Mouse (Mus musculus): ENCODE measurements around the gene Fam71a.
"Not testable (repeated sequence)": the region's sequence is repeated elsewhere in the genome, so short reads cannot be mapped to it uniquely, and the experiment has no call there.

Gene Fam71a

GRCm38 (mm10) chr1:191181469-191182259 is 17.0 kb upstream of the Fam71a start:
- no peak for DNase-seq

DNA sequence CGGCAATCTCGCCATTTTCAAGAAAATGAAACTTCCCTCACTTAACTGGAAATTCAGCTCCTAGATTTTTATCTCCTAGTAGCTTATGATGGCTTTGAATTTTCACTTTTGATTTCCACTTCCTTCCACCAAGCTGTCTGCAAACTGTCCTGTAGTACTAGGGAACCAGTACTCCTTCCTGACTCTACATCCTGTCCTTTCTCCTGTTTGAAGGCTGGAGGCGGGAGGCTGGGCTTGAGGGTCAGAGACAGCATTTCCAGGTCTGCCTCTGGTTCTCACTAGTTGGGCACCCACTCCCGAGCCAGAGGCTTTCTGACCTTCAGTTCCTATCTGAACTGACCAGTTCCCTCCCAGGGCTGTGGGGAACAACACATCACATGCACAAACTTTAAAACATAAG is 15.8 kb upstream of the Fam71a start:
- no peak for DNase-seq

DNA sequence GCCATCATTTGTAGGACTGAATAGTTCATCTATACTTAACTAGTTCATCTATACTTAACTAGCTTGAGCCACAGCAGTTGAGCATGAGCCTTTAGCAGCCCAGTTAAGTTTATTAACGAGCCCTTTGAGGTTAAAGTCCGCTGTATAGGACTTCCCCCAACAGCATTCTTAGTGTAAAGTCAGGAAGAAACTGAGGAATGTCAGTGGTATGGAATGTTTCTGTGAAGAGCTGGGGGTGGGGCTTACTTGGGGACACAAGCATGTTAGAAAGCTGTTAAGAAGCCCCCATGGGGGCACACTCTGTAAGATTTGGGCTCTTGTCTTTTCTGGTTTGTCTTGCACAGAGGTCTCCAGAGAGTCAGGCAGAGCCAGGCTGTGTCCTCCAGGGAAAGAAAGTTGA is 15.2 kb upstream of the Fam71a start:
- no peak for DNase-seq

DNA sequence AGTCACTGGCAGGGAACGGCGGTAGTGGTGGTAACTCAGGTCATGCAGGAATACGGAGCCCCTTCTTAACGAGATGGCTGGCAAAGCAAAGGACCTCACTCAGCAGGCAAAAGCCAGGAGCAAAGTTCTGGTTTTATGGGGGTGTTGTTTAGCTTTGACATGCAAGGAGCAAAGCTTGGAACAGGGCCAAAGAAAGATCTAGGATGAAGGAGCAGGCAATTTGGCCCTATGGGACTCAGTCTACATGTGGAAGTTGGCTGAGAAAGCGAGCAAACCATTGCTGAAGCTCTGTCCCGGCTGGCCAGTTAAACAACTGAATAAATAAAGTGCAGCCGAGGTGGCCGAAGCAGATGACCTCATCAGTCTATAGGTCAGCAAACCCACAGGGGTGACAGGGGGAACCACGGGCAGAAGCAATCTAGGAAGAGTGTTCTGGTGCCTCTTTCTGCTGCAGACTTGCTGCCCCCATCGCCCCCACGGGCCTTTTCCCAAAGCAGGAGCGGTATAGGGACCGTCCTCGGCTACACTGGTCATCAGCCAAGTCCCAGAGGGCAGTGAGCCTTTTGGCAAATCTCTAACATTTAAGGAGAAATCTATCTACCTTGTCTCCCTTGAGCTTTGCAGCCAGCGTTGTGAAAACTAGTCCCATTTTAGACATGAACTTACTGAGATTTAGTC is 14.0 kb upstream of the Fam71a start:
- DNase-seq, result no peak

- DNase-seq, result no peak
These were observed 12.3 kb upstream of the Fam71a start for GRCm38 (mm10) chr1:191176887-191177286.

DNA sequence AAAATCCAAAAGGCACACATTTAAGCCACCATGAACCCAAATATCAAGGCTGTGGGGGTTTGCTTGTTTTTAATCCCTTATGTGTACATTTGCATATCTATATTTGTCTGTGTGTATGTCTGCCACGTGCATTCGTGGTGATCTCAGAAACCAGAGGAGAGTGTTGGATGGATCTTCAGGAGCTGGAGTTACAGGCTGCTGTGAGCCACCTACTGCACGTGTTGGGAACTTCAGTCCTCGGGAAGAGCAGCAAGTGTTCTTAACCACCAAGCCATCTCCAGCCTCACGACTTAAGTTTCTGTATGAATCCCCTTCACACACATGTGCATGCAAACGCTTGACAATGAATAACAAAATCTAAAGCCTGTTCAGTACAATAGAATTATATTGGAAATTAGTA is 7.9 kb upstream of the Fam71a start:
- peak in 1 of 2 experiments; percentile 25 for DNase-seq

DNA sequence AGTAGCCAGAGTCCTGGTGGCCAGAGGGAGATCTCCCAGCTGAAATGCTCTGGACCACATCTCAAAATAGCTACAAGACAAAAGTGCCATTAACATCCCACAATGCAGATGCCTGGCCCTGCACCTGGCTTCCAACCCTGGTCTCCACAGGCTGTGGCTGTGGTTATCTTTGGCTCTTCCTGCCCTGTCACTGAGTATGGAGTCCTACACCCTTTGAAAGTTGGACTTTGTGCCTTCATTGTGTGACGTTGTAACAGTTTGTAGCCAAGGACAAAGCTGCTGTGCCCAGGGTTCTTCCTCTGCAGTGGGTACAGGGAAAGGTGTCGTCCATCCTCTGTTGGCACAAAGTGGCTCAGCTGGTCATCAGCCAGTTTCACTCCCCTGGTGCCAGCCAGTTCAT is 5.8 kb upstream of the Fam71a start:
- no peak for DNase-seq

DNA sequence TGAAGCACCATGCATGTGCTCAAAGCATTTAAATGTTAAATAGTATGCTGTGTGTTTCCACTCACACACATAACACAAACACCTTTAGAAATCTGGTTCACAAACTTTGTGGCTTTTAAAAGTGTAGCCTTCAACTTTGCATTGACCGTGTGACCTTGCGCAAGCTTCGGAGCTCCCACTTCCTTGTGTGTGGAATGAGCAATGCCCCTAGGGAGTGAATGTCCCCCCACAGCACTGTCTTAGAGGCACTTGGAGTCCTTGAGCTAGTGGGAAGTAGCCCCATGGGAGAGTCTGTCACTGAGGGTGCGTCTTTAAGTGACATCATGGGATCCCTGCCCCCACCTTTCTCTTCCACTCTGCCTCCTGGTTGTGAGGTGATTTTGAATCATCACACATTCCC is 1.6 kb upstream of the Fam71a start:
- DNase-seq, result no peak

DNA sequence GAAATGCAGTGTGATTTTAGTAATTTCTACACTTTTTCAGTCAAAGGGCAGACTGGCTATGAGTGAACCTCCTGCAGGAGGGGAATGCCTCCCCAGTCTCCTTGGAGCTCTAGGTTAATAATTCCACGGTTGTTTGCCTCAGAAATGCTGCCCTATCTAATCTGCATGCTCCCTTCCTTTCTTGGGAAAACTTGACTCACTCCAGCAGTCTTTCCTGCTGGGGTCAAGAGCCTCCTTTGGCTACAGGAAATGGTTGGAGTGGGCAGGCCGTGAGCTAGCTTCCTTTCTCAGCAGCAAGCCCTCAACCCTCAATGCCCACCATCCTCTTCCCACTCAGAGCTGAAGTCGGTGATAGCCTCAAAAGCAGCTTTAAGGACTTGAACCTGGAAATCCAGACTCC is 10.3 kb downstream of the Fam71a start:
- DNase-seq, result no peak

DNA sequence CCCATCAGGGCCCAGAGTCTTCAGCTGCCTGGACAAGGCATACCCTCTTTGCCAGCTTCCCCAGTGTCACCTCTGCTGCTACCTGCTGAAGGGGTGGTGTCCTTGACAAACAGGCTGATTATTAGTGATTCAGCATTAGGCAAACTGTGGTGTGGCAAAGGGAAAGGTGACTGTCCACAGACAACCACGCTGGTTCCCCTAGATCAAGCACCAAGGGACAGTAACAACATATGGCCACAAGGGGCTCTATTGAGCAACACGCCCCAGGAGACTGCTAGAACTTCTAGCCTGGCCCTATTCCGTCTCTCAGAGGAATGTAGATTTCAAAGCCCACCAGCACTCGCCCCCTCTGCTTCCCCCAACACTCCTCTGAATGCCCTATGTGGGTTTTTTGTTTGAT is 11.6 kb downstream of the Fam71a start:
- DNase-seq, result peak; percentile 72

GRCm38 (mm10) chr1:191150924-191151605 is 13.6 kb downstream of the Fam71a start:
- DNase-seq, result no peak

GRCm38 (mm10) chr1:191149489-191149888 is 15.1 kb downstream of the Fam71a start:
- not testable (repeated sequence) for DNase-seq

- DNase-seq, result no peak
These were observed 23.6 kb downstream of the Fam71a start for GRCm38 (mm10) chr1:191140983-191141382.

GRCm38 (mm10) chr1:191138874-191139495 is 25.6 kb downstream of the Fam71a start:
- DNase-seq, result no peak

- no peak for DNase-seq
These were observed 26.2 kb downstream of the Fam71a start for GRCm38 (mm10) chr1:191138436-191138835.

DNA sequence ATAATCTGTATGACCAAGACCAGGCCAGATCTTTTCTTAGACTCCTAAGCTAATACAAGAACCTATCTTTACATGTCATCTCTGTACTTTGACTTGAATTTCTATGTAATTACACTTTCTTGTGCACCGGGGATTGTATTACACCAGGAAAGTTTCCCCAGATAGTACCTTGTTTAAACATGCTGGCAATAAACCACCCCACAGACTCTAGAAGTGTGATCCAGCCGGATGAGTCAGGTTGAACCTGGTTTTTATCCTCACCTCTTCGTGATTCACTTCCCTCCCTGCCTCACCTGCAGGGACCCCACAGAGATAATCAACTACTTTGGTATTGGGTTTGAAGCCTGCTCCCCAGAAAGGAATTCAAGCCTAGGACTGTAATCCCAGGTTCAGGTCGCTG is 29.2 kb downstream of the Fam71a start:
- no peak for DNase-seq

DNA sequence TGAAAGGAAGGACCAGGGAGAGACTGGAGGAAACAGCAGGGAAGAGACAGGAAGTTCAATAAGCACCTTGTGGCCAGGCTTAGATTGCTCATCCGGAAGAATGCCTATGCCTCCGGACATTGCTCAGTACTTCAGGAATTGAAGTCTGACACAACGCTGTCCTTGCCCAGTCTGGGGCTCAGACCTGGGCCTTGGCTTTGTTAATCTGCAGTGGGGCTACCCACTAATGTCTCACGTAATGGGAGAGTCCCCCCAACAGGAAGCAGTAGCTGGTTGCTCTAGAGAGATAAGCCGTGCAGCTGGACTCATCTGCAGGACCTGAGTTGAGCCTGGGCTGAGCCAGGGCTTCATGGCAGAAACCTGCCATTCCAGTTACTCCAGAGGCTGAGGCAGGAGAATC is 31.7 kb downstream of the Fam71a start:
- DNase-seq, result no peak

DNA sequence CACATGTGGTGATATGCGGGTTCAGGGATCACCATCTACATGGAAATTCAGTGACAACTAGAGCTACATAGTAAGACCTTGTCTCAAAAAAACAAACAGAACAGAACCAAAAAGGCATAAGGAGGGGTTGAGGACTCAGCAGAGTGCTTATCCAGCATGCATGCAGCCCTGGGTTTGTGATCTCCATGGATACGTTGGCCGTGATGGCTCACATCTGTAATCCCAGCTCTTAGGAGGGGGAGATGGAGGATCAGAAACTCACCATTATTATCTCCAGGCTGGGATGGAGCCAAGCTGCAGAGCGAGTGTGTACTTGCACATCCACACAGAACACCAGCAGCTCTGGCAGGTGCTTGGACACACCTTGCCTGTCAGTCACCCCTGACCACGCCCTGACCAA is 32.4 kb downstream of the Fam71a start:
- no peak for DNase-seq

GRCm38 (mm10) chr1:191131692-191132091 is 32.9 kb downstream of the Fam71a start:
- no peak for DNase-seq

GRCm38 (mm10) chr1:191125811-191126638 is 38.6 kb downstream of the Fam71a start:
- peak; percentile 82 for DNase-seq

GRCm38 (mm10) chr1:191124288-191124687 is 40.3 kb downstream of the Fam71a start:
- no peak for DNase-seq

DNA sequence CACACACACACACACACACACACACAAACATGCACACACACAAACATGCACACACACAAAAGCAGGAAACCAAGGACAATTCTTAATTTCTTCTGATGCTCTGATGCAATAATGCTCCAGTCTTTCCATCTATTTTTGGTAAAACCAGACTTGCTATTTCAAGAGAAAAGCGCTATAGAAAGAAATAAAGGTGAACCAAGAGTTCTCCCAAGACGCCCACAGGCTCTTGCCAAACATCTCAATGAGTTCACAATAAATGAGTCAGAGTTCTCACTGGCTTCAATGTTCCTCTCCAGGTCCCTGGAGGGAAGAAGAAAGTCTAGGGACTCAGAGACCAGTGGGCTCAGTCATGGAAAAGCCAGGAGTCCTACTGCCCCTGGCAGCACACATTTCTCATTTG is 40.9 kb downstream of the Fam71a start:
- DNase-seq, result no peak

DNA sequence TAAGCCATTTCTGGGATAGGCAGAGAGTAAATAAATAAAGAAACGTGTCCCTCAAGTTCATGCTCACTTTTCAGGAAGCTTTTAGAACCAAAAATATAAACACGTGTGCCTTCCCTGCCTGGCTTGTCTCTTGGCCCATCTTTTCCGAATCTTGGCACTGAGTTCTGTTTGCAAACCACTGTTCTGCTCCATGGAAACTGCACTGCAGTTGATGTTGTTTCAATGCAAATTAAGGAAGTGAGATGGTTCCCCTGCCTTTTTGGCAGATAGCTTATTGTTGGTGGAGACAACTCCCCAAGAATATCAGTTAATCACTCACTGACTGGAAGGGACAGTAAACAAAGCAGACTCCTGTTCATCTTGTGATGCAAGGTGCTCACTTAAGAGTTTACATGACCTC is 41.9 kb downstream of the Fam71a start:
- no peak for DNase-seq

All from B cell, adult 2 months (primary cell).